Mouse (Mus musculus) CH12.LX (cell line): ENCODE measurements around the gene Atrnl1. TPM values are rescaled to one million over a fixed set of nuclear protein-coding genes. Genes with fewer than 3 reads are reported as not detected.

ENCODE experiments used
- DNase-seq: peaks from one replicate; pipeline ENCODE4 v3.0.0-alpha.2; 2013; ENCODE audit errors: extremely low read depth
- H3K27ac ChIP-seq: 2 replicates; pipeline ENCODE4 v1.5.1; 2012; ENCODE audit warnings: low read depth, mild to moderate bottlenecking, control low read depth, moderate library complexity; ENCODE audit not compliant: insufficient read depth
- H3K27me3 ChIP-seq: replicated peaks from 2 replicates; pipeline ENCODE3; 2012; ENCODE audit warnings: inconsistent platforms
- H3K36me3 ChIP-seq, 2 experiments: replicated peaks in 1 of 2; 2 replicates each; pipeline versions ENCODE3 to v1.6.1; 2012; ENCODE audit warnings: inconsistent platforms in 1 of 2, low read length in 1 of 2, mild to moderate bottlenecking in 1 of 2, mixed read lengths in 1 of 2, moderate library complexity in 1 of 2; ENCODE audit not compliant: control insufficient read depth in 1 of 2, insufficient read depth in 1 of 2
- H3K4me1 ChIP-seq, 2 experiments: 2 replicates each; pipeline ENCODE4 v1.6.1; 2012; ENCODE audit warnings: inconsistent platforms in 1 of 2, moderate library complexity in 1 of 2; ENCODE audit not compliant: insufficient read depth in 2 of 2, control insufficient read depth in 1 of 2
- H3K4me2 ChIP-seq: 2 replicates; pipeline ENCODE4 v1.6.1; 2012; ENCODE audit warnings: low read depth, mild to moderate bottlenecking, control low read depth; ENCODE audit not compliant: poor library complexity, insufficient read depth, severe bottlenecking
- H3K4me3 ChIP-seq, 3 experiments: fragments of 150-350 bp in 1 of 3; sonication (generic) in 1 of 3; replicated peaks in 1 of 3; 2 replicates each; pipeline versions ENCODE3 to v1.5.1; 2011 to 2012; ENCODE audit warnings: low read depth in 2 of 3, low read length in 2 of 3, mild to moderate bottlenecking in 2 of 3, moderate library complexity in 2 of 3, control low read depth in 1 of 3, improper control_type of control experiment in 1 of 3, inconsistent platforms in 1 of 3, mixed read lengths in 1 of 3; ENCODE audit not compliant: poor library complexity in 1 of 3
- H3K79me2 ChIP-seq: replicated peaks from 2 replicates; pipeline ENCODE4 v1.6.1; 2012; ENCODE audit warnings: mild to moderate bottlenecking, moderate library complexity; ENCODE audit not compliant: control insufficient read depth, poor library complexity, insufficient read depth, severe bottlenecking; ENCODE audit errors: extremely low read depth
- H3K9ac ChIP-seq: 2 replicates; pipeline ENCODE4 v1.6.1; 2012; ENCODE audit warnings: low read depth, mild to moderate bottlenecking, control low read depth, moderate library complexity; ENCODE audit not compliant: insufficient read depth
- H3K9me3 ChIP-seq: replicated peaks from 2 replicates; pipeline ENCODE3; 2012; ENCODE audit warnings: low read length, inconsistent platforms, mixed read lengths
- CHD1 ChIP-seq: IDR thresholded peaks from 2 replicates; pipeline ENCODE4 v1.6.1; 2012; ENCODE audit warnings: low read depth, low read length, improper control_type of control experiment, inconsistent platforms
- CHD2 ChIP-seq: IDR thresholded peaks from 2 replicates; pipeline ENCODE4 v1.6.1; 2011; ENCODE audit warnings: low read length, improper control_type of control experiment
- CTCF ChIP-seq, 2 experiments: IDR thresholded peaks in 1 of 2; conservative IDR thresholded peaks in 1 of 2; 2 replicates each; pipeline ENCODE4 v1.5.1; 2011 to 2012; ENCODE audit warnings: low read depth in 2 of 2, low read length in 2 of 2, improper control_type of control experiment in 1 of 2, inconsistent platforms in 1 of 2, mild to moderate bottlenecking in 1 of 2, moderate library complexity in 1 of 2
- E2F4 ChIP-seq: IDR thresholded peaks from 2 replicates; pipeline ENCODE4 v1.6.1; 2011; ENCODE audit warnings: low read depth, low read length, improper control_type of control experiment; ENCODE audit not compliant: insufficient replicate concordance
- EP300 ChIP-seq: IDR thresholded peaks from 2 replicates; pipeline ENCODE4 v1.6.1; 2011; ENCODE audit warnings: low read length, improper control_type of control experiment
- ETS1 ChIP-seq: conservative IDR thresholded peaks from 2 replicates; pipeline ENCODE4 v1.6.1; 2012; ENCODE audit warnings: low read depth, mild to moderate bottlenecking, inconsistent platforms, low read length, improper control_type of control experiment, moderate library complexity
- HCFC1 ChIP-seq: IDR thresholded peaks from 2 replicates; pipeline ENCODE4 v1.6.1; 2012; ENCODE audit warnings: low read depth, mild to moderate bottlenecking, inconsistent platforms, low read length, improper control_type of control experiment
- KAT2A ChIP-seq: IDR thresholded peaks from 2 replicates; pipeline ENCODE4 v1.6.1; 2012; ENCODE audit warnings: low read length, improper control_type of control experiment, inconsistent platforms; ENCODE audit not compliant: insufficient replicate concordance
- MAFK ChIP-seq: IDR thresholded peaks from 2 replicates; pipeline ENCODE4 v1.6.1; 2011; ENCODE audit warnings: low read length, improper control_type of control experiment; ENCODE audit not compliant: insufficient replicate concordance
- MAX ChIP-seq: IDR thresholded peaks from 2 replicates; pipeline ENCODE4 v1.6.1; 2011; ENCODE audit warnings: low read length, improper control_type of control experiment
- MAZ ChIP-seq: IDR thresholded peaks from 2 replicates; pipeline ENCODE4 v1.6.1; 2012; ENCODE audit warnings: low read depth, mild to moderate bottlenecking, inconsistent platforms, low read length, improper control_type of control experiment, moderate library complexity
- MYC ChIP-seq: IDR thresholded peaks from 2 replicates; pipeline ENCODE4 v1.6.1; 2011; ENCODE audit warnings: low read depth, mild to moderate bottlenecking, improper control_type of control experiment, low read length
- PAX5 ChIP-seq: IDR thresholded peaks from 2 replicates; pipeline ENCODE4 v1.6.1; 2012; ENCODE audit warnings: low read length, inconsistent platforms, mixed read lengths
- POLR2AphosphoS2 ChIP-seq: IDR thresholded peaks from 2 replicates; pipeline ENCODE4 v1.6.1; 2011; ENCODE audit warnings: low read depth, low read length, improper control_type of control experiment
- RAD21 ChIP-seq: IDR thresholded peaks from 2 replicates; pipeline ENCODE4 v1.6.1; 2011; ENCODE audit warnings: low read depth, mild to moderate bottlenecking, low read length, improper control_type of control experiment, moderate library complexity
- SIN3A ChIP-seq: IDR thresholded peaks from 2 replicates; pipeline ENCODE4 v1.6.1; 2012; ENCODE audit warnings: low read length, improper control_type of control experiment, inconsistent platforms
- TBP ChIP-seq: conservative IDR thresholded peaks from 2 replicates; pipeline ENCODE4 v1.6.1; 2011; ENCODE audit warnings: low read depth, low read length, improper control_type of control experiment
- TCF12 ChIP-seq: IDR thresholded peaks from 2 replicates; pipeline ENCODE4 v1.6.1; 2014; ENCODE audit warnings: low read depth, mild to moderate bottlenecking, inconsistent platforms, low read length, improper control_type of control experiment
- ZC3H11A ChIP-seq: IDR thresholded peaks from 2 replicates; pipeline ENCODE4 v1.6.1; 2012; ENCODE audit warnings: low read depth, mild to moderate bottlenecking, inconsistent platforms, low read length, improper control_type of control experiment
- ZMIZ1 ChIP-seq: IDR thresholded peaks from 2 replicates; pipeline ENCODE4 v1.6.1; 2012; ENCODE audit warnings: low read depth, mild to moderate bottlenecking, inconsistent platforms, low read length, improper control_type of control experiment
- dilution Hi-C: fragments of 300-500 bp; cut with MboI; formaldehyde crosslinking; loops from 2 replicates; pipeline ENCODE4 v1.14.3; 2020; ENCODE audit warnings: low sequenced_read_pairs; ENCODE audit not compliant: extremely low pct_unique_long_range_greater_than_20kb, extremely low pct_ligation_motif_present
- in situ Hi-C: fragments of 300-500 bp; cut with MboI; formaldehyde crosslinking; loops from 3 replicates; pipeline ENCODE4 v1.14.3; 2019; ENCODE audit warnings: low sequenced_read_pairs, low pct_ligation_motif_present, low pct_unique_long_range_greater_than_20kb, mixed read lengths
- polyA plus RNA-seq: library from polyadenylated mRNA; unstranded; fragments of >175 nt; gene quantifications from 2 replicates; pipeline ENCODE4 v1.2.1, GENCODE M21; 2012; ENCODE audit warnings: low read depth; ENCODE audit not compliant: insufficient read length
- total RNA-seq, 2 experiments: library from RNA; depleted of rRNA; stranded (reverse); fragments of 300-350 nt in 1 of 2; fragments of >200 nt in 1 of 2; gene quantifications; 2 replicates each; pipeline ENCODE4 v1.2.3; 2012 to 2014

Gene Atrnl1
- total and polyA plus RNA-seq, 3 experiments: 1.9 TPM

DNA sequence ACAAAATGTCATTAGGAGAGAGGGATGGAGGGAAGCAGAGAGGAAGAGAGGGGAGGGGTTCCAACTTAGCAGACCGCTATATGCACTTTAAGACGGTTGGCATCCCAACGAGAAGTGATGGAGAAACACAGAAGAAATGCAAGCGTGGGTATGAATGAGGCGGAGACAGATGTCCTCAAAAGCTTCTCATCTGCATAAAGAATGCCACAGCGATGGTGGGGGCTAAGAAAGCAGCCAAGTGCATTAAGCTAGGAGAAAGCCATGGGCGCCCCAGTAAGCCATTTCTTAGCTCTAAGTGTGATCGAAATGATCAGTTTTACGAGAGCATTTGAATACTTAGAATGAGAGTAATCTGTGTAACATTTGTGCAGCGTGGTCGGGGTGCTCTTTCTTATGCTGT, 157.8 kb downstream of the Atrnl1 start:
- H3K4me1 ChIP-seq: peaks cover 5 to 10% of the 10 kb centered on the region in 2 experiments; a peak in 3 of 4 replicates
- no peak overlapping the region for H3K4me2 ChIP-seq
- no peaks in the 10 kb centered on the region for H3K79me2 ChIP-seq
- in situ Hi-C loops: no loop called here
- no peak overlapping the region for H3K4me3 ChIP-seq
- H3K9me3 ChIP-seq: no peaks in the 10 kb centered on the region
- no peaks in the 10 kb centered on the region for H3K27me3 ChIP-seq
- no peaks in the 10 kb centered on the region for H3K36me3 ChIP-seq
- no peak overlapping the region for H3K9ac ChIP-seq
- no peak for DNase-seq
- no peak overlapping the region for H3K27ac ChIP-seq
- dilution Hi-C loops: no loop called here
- TF ChIP-seq KAT2A (no peak), RAD21 (no peak), MYC (no peak), ETS1 (no peak), TCF12 (no peak), MAX (no peak), E2F4 (no peak), ZC3H11A (no peak), ZMIZ1 (no peak), MAZ (no peak), HCFC1 (no peak), CTCF (conservative IDR thresholded peaks at IDR 0.05 in 1 of 2, IDR thresholded peaks at IDR 0.05 in 1 of 2; ENCODE audit: low read depth in 2 of 2, low read length in 2 of 2) (no peak), EP300 (no peak), MAFK (no peak), PAX5 (no peak), POLR2AphosphoS2 (no peak), CHD1 (no peak), TBP (no peak)

DNA sequence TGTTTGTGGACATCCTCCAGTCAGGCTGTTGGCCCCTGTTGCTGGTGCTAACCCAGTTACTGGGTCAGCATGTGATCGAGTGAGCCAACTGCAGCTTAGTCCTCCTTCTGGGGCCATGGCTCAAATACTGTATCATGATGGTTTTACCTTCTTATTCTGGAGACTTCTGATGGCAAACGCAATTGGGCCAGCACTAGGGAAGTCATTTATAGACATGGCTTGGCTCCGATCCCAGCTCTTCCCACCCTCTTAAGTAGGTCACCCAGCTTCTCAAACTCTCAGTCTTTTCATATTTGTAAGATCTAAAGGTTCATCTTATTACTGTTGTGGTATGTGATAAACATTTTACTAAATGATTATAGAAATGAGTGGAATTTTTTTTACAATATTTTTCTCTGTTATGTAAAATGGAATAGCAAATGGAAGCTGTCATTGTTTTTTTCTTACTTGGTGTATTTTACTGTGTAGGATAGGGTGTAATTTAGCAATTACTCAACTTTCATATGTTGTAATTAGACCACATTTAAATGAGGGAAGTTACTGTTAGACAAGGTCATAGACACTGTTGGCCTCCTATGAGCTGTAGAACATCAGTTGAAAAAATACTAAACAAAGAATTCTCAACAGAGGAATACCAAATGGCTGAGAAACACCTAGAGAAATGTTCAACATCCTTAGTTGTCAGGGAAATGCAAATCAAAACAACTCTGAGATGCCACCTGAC, 171.7 kb downstream of the Atrnl1 start:
- no peak for DNase-seq
- H3K36me3 ChIP-seq: no peaks in the 10 kb centered on the region
- peaks cover 3 to 15% of the 10 kb centered on the region in 2 experiments; a peak in 3 of 4 replicates for H3K4me1 ChIP-seq
- H3K4me3 ChIP-seq: no peak overlapping the region
- in situ Hi-C loops: no loop called here
- H3K79me2 ChIP-seq: no peaks in the 10 kb centered on the region
- TF ChIP-seq KAT2A (no peak), SIN3A (no peak), CHD2 (no peak)
- H3K27ac ChIP-seq: no peak overlapping the region
- dilution Hi-C loops: no loop called here
- no peaks in the 10 kb centered on the region for H3K27me3 ChIP-seq
- H3K4me2 ChIP-seq: no peak overlapping the region
- H3K9me3 ChIP-seq: no peaks in the 10 kb centered on the region
- no peak overlapping the region for H3K9ac ChIP-seq
